Mouse (Mus musculus): ENCODE data around the gene Mcm5. TPM values are rescaled to one million over a fixed set of nuclear protein-coding genes. Genes with fewer than 3 reads are reported as not detected.

Mcm5 gene
- polyA plus RNA-seq, 1 experiment from 2014 or later: 204 TPM

GRCm38 (mm10) chr8:75119287-75119686 lies 9.9 kb downstream of the Mcm5 start:
- H3K36me3 ChIP-seq (ENCODE audit: control insufficient read depth, insufficient read depth, low read length): peaks cover 31% of the 10 kb centered on the region
- ATAC-seq (ENCODE audit: insufficient read depth, low FRiP score, low TSS enrichment): no peak
- WGBS: 90% methylated on average over 2 of the region's 2 CpGs

DNA sequence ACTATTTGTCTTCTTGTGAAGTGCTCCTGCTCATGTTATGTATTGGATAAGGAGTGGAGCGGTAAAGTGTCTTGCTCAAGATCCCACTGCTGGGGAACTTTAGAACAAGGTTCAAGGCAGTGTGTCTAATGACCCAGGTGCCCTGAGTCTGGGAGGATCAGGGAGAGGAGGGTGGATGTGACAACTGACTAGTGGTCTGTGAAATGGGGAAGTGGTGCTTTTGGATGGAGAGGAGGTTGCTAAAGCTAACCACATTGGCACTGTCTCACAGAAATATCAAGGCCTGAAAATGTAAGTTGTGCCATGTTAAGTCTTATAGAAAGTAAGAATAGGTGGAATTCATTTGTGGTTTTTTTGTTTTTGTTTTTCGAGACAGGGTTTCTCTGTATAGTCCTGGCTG lies 10.4 kb downstream of the Mcm5 start:
- H3K4me3 ChIP-seq (ENCODE audit: low read depth, low read length): no peak overlapping the region
- peaks cover 33% of the 10 kb centered on the region for H3K36me3 ChIP-seq (ENCODE audit: control insufficient read depth, insufficient read depth, low read length)
- no peaks in the 10 kb centered on the region for H3K27me3 ChIP-seq (ENCODE audit: control insufficient read depth, insufficient read depth, low read length)
- no peaks in the 10 kb centered on the region for H3K9me3 ChIP-seq (ENCODE audit: control insufficient read depth, low read length)
- 96% methylated on average over 2 of the region's 2 CpGs for WGBS
- H3K27ac ChIP-seq (ENCODE audit: low read depth, low read length): no peak overlapping the region
- no peak for DNase-seq (ENCODE audit: low spot score)
- no peak for ATAC-seq (ENCODE audit: insufficient read depth, low FRiP score, low TSS enrichment)
- H3K4me1 ChIP-seq (ENCODE audit: control insufficient read depth, insufficient read depth, low read length): no peaks in the 10 kb centered on the region
- no peak overlapping the region for H3K9ac ChIP-seq (ENCODE audit: low read length)
- H3K4me2 ChIP-seq (ENCODE audit: low read depth): no peak overlapping the region

More at GRCm38 (mm10) chr8:75119287-75119686, 9.9 kb downstream of the Mcm5 start:
- H3K27ac ChIP-seq (ENCODE audit: low read depth, low read length): no peak overlapping the region
- no peaks in the 10 kb centered on the region for H3K9me3 ChIP-seq (ENCODE audit: control insufficient read depth, low read length)
- no peak overlapping the region for H3K4me2 ChIP-seq (ENCODE audit: low read depth)
- no peaks in the 10 kb centered on the region for H3K27me3 ChIP-seq (ENCODE audit: control insufficient read depth, insufficient read depth, low read length)
- H3K4me3 ChIP-seq (ENCODE audit: low read depth, low read length): no peak overlapping the region
- DNase-seq (ENCODE audit: low spot score): no peak
- H3K4me1 ChIP-seq (ENCODE audit: control insufficient read depth, insufficient read depth, low read length): no peaks in the 10 kb centered on the region
- H3K9ac ChIP-seq (ENCODE audit: low read length): no peak overlapping the region

DNA sequence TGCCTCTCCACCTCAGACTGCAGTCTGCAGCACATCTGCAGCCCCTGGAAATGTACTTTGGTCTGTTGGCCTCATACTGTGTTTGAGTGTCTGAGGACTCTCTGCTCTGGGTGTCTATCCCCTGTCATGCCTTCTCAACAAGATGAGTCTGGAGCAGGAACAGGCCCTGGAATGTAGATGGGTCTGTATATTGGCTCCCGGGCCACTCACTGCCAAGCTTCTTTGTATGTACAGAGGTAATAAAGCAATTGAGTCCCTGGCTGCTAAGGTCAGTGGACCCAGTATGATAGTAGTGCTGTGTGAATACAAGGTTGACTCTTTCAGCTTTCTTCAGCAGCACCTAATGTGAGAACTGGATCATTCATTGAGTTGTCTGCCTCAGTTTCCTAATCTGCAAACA lies 18.0 kb downstream of the Mcm5 start:
- 45% methylated on average over 1 of the region's 1 CpGs for WGBS
- no peaks in the 10 kb centered on the region for H3K9me3 ChIP-seq (ENCODE audit: control insufficient read depth, low read length)
- no peak overlapping the region for H3K4me3 ChIP-seq (ENCODE audit: low read depth, low read length)
- no peak overlapping the region for H3K9ac ChIP-seq (ENCODE audit: low read length)
- no peak for DNase-seq (ENCODE audit: low spot score)
- H3K4me1 ChIP-seq (ENCODE audit: control insufficient read depth, insufficient read depth, low read length): no peaks in the 10 kb centered on the region
- H3K27me3 ChIP-seq (ENCODE audit: control insufficient read depth, insufficient read depth, low read length): no peaks in the 10 kb centered on the region
- H3K36me3 ChIP-seq (ENCODE audit: control insufficient read depth, insufficient read depth, low read length): peaks cover 27% of the 10 kb centered on the region
- no peak overlapping the region for H3K4me2 ChIP-seq (ENCODE audit: low read depth)
- no peak overlapping the region for H3K27ac ChIP-seq (ENCODE audit: low read depth, low read length)
- no peak for ATAC-seq (ENCODE audit: insufficient read depth, low FRiP score, low TSS enrichment)

DNA sequence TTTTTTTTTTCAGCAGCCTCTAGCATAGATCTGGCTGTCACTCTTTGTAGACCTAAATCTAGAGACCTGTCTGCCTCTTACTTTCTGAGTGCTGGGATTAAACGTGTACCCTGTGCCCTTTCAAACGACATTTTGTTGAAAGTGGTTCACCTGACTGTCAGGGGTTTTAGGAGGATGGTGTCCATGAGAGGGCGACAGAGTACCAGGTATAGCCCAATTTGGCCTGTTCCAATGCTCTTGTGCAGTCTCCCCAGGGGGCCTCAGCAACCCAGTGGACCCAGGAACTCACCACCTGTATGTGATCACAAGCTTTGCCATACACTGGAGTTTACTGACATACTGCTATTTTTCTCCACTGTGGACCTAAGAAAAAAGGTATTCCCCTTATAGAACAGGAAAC lies 23.1 kb downstream of the Mcm5 start:
- Histone ChIP-seq H3K9me3 (ENCODE audit: control insufficient read depth, low read length) (no peaks in the 10 kb centered on the region), H3K4me3 (ENCODE audit: low read depth, low read length) (no peak overlapping the region), H3K27me3 (ENCODE audit: control insufficient read depth, insufficient read depth, low read length) (no peaks in the 10 kb centered on the region), H3K9ac (ENCODE audit: low read length) (no peak overlapping the region), H3K4me2 (ENCODE audit: low read depth) (no peak overlapping the region), H3K36me3 (ENCODE audit: control insufficient read depth, insufficient read depth, low read length) (peaks cover 9% of the 10 kb centered on the region), H3K4me1 (ENCODE audit: control insufficient read depth, insufficient read depth, low read length) (no peaks in the 10 kb centered on the region), H3K27ac (ENCODE audit: low read depth, low read length) (no peak overlapping the region)
- ATAC-seq (ENCODE audit: insufficient read depth, low FRiP score, low TSS enrichment) (no peak), DNase-seq (ENCODE audit: low spot score) (peak; percentile 39)
- 22% methylated on average over 3 of the region's 3 CpGs for WGBS

DNA sequence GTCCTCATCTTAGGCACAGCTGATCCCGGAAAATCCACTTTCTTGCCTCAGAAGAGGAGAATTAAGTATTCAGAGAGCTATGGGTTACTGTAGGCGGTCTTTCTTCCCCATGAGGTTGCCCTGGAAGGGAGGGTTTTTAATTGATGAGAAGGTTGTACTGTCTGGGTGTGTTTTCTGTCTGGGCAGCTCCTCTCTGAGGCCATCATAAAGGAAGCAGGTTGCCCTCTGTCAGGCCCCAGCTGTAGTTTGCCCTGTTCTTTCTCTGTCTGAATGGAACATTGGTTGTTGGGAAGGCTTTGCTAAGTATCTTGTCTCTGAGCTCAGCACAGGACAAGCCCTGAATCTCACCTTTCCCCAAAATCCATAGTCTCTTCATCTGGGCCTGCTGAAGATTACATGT lies 24.0 kb downstream of the Mcm5 start:
- Histone ChIP-seq H3K27me3 (ENCODE audit: control insufficient read depth, insufficient read depth, low read length) (no peaks in the 10 kb centered on the region), H3K4me3 (ENCODE audit: low read depth, low read length) (no peak overlapping the region), H3K27ac (ENCODE audit: low read depth, low read length) (no peak overlapping the region), H3K9me3 (ENCODE audit: control insufficient read depth, low read length) (no peaks in the 10 kb centered on the region), H3K9ac (ENCODE audit: low read length) (no peak overlapping the region), H3K4me2 (ENCODE audit: low read depth) (no peak overlapping the region), H3K36me3 (ENCODE audit: control insufficient read depth, insufficient read depth, low read length) (peaks cover 6% of the 10 kb centered on the region; the same call in 1 of the 2 replicates), H3K4me1 (ENCODE audit: control insufficient read depth, insufficient read depth, low read length) (no peaks in the 10 kb centered on the region)
- DNase-seq (ENCODE audit: low spot score): no peak
- 82% methylated on average over 2 of the region's 2 CpGs for WGBS
- ATAC-seq (ENCODE audit: insufficient read depth, low FRiP score, low TSS enrichment): no peak

DNA sequence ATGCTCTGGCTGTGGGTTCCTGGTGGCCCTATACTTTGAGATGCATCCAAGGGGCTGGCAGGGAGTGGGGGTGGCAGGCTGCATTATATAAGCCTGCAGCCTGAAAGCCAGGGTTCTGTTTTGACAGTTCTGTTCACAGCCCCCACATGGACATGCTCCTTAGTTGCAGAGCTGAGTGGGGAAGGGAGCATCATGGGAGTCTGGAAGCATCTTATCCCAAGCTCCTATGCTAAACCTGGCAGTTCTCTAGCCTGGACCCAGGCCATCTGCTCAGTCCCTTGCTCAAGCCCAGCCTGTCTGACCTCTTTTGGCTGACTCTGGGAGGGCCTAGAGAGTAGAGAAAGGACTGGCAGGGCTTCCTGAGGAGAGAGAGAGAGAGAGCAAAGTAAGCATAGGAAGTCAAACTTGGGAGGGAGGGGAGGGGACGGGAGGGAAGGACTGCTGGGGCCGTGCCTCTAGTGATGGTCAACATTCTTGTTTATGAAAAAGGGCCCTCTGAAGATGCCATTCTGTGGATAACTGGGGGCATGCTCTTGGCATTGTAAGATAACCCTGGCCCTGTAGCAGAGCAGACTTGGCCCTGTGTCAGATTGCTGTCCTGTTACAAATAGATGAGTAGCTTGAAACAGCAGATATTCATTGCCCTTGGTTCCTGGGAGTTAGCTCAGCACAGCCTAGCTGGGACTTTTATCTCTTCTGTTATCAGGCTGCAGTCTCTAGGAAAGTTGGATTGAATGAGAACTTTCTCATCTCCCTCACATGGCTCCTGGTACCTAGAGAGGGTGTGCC lies 25.4 kb downstream of the Mcm5 start:
- H3K4me2 ChIP-seq (ENCODE audit: low read depth): no peak overlapping the region
- H3K36me3 ChIP-seq (ENCODE audit: control insufficient read depth, insufficient read depth, low read length): peaks cover 3% of the 10 kb centered on the region; the same call in 1 of the 2 replicates
- no peaks in the 10 kb centered on the region for H3K4me1 ChIP-seq (ENCODE audit: control insufficient read depth, insufficient read depth, low read length)
- no peaks in the 10 kb centered on the region for H3K9me3 ChIP-seq (ENCODE audit: control insufficient read depth, low read length)
- H3K27ac ChIP-seq (ENCODE audit: low read depth, low read length): no peak overlapping the region
- no peak for DNase-seq (ENCODE audit: low spot score)
- no peaks in the 10 kb centered on the region for H3K27me3 ChIP-seq (ENCODE audit: control insufficient read depth, insufficient read depth, low read length)
- ATAC-seq (ENCODE audit: insufficient read depth, low FRiP score, low TSS enrichment): no peak
- H3K9ac ChIP-seq (ENCODE audit: low read length): no peak overlapping the region
- H3K4me3 ChIP-seq (ENCODE audit: low read depth, low read length): no peak overlapping the region
- WGBS: 50% methylated on average over 2 of the region's 2 CpGs

DNA sequence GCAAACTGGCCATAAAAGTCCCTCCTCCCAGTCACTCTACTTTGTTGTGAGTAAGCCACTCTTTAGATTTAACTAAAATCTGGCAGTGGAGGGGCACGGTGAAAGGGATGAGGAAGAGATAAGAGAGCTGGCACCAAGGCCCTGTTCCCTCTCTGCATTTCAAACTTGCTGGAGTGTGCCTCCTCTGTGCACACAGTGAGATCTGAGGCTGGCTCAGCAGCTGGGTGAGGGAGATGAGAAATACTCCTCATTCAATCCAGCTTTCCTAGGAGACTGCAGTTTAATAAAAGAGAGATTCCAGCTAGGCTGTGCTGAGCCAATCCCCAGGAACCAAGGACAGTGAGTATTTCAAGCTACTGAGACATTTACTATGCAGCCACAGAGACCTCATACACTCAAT lies 26.4 kb downstream of the Mcm5 start:
- Histone ChIP-seq H3K27ac (ENCODE audit: low read depth, low read length) (no peak overlapping the region), H3K4me3 (ENCODE audit: low read depth, low read length) (no peak overlapping the region), H3K4me1 (ENCODE audit: control insufficient read depth, insufficient read depth, low read length) (no peaks in the 10 kb centered on the region), H3K9me3 (ENCODE audit: control insufficient read depth, low read length) (no peaks in the 10 kb centered on the region), H3K4me2 (ENCODE audit: low read depth) (no peak overlapping the region), H3K36me3 (ENCODE audit: control insufficient read depth, insufficient read depth, low read length) (no peaks in the 10 kb centered on the region), H3K27me3 (ENCODE audit: control insufficient read depth, insufficient read depth, low read length) (no peaks in the 10 kb centered on the region), H3K9ac (ENCODE audit: low read length) (no peak overlapping the region)
- DNase-seq (ENCODE audit: low spot score) (no peak), ATAC-seq (ENCODE audit: insufficient read depth, low FRiP score, low TSS enrichment) (no peak)
- 43% methylated on average over 1 of the region's 1 CpGs for WGBS

- Histone ChIP-seq H3K9ac (ENCODE audit: low read length) (no peak overlapping the region), H3K36me3 (ENCODE audit: control insufficient read depth, insufficient read depth, low read length) (no peaks in the 10 kb centered on the region), H3K27ac (ENCODE audit: low read depth, low read length) (no peak overlapping the region), H3K4me3 (ENCODE audit: low read depth, low read length) (no peak overlapping the region), H3K4me1 (ENCODE audit: control insufficient read depth, insufficient read depth, low read length) (no peaks in the 10 kb centered on the region), H3K9me3 (ENCODE audit: control insufficient read depth, low read length) (no peaks in the 10 kb centered on the region), H3K4me2 (ENCODE audit: low read depth) (no peak overlapping the region), H3K27me3 (ENCODE audit: control insufficient read depth, insufficient read depth, low read length) (no peaks in the 10 kb centered on the region)
- no peak for ATAC-seq (ENCODE audit: insufficient read depth, low FRiP score, low TSS enrichment)
- WGBS: 82% methylated on average over 2 of the region's 2 CpGs
- DNase-seq (ENCODE audit: low spot score): no peak
Measured at GRCm38 (mm10) chr8:75136256-75136655, 26.9 kb downstream of the Mcm5 start.

GRCm38 (mm10) chr8:75137536-75137935 lies 28.2 kb downstream of the Mcm5 start:
- Histone ChIP-seq H3K27ac (ENCODE audit: low read depth, low read length) (no peak overlapping the region), H3K36me3 (ENCODE audit: control insufficient read depth, insufficient read depth, low read length) (no peaks in the 10 kb centered on the region), H3K4me2 (ENCODE audit: low read depth) (no peak overlapping the region), H3K4me3 (ENCODE audit: low read depth, low read length) (no peak overlapping the region), H3K9ac (ENCODE audit: low read length) (no peak overlapping the region), H3K9me3 (ENCODE audit: control insufficient read depth, low read length) (no peaks in the 10 kb centered on the region), H3K27me3 (ENCODE audit: control insufficient read depth, insufficient read depth, low read length) (no peaks in the 10 kb centered on the region), H3K4me1 (ENCODE audit: control insufficient read depth, insufficient read depth, low read length) (no peaks in the 10 kb centered on the region)
- DNase-seq (ENCODE audit: low spot score) (no peak), ATAC-seq (ENCODE audit: insufficient read depth, low FRiP score, low TSS enrichment) (0 out of 2 replicates have a peak, but pooled peaks have one; percentile 9)
- WGBS: 74% methylated on average over 3 of the region's 3 CpGs

Data from neural tube, embryonic 11.5 days (tissue).